Mouse (Mus musculus) ES-E14 (cell line): ENCODE results near the gene Rab39. TPM values are rescaled to one million over a fixed set of nuclear protein-coding genes. Genes with fewer than 3 reads are reported as not detected.

Experiments
- DNase-seq: peaks from one replicate; pipeline ENCODE4 v3.0.0-alpha.2; 2013; ENCODE audit warnings: low read depth, low spot score
- H3K27ac ChIP-seq: 2 replicates; pipeline ENCODE4 v1.5.1; 2012; ENCODE audit warnings: low read depth, mild to moderate bottlenecking, low read length, moderate library complexity, mixed read lengths; ENCODE audit not compliant: poor library complexity, insufficient read depth, severe bottlenecking
- H3K36me3 ChIP-seq: 2 replicates; pipeline ENCODE4 v1.6.1; 2012; ENCODE audit warnings: mild to moderate bottlenecking, low read length, moderate library complexity, mixed read lengths; ENCODE audit not compliant: control insufficient read depth, poor library complexity, insufficient read depth, severe bottlenecking
- H3K4me1 ChIP-seq, 2 experiments: fragments of 150-350 bp in 1 of 2; sonication (generic) in 1 of 2; 2 replicates each; pipeline ENCODE4 v1.6.1; 2012; ENCODE audit warnings: low read length in 2 of 2, mild to moderate bottlenecking in 1 of 2, mixed read lengths in 1 of 2; ENCODE audit not compliant: control insufficient read depth in 2 of 2, insufficient read depth in 2 of 2, poor library complexity in 1 of 2
- H3K4me3 ChIP-seq, 2 experiments: fragments of 150-350 bp in 1 of 2; sonication (generic) in 1 of 2; 2 replicates each; pipeline ENCODE4 v1.5.1; 2012; ENCODE audit warnings: low read length in 2 of 2, low read depth in 1 of 2, mild to moderate bottlenecking in 1 of 2, mixed read lengths in 1 of 2; ENCODE audit not compliant: insufficient read depth in 1 of 2, poor library complexity in 1 of 2, severe bottlenecking in 1 of 2
- H3K9ac ChIP-seq: 2 replicates; pipeline ENCODE4 v1.6.1; 2012; ENCODE audit warnings: low read depth, mild to moderate bottlenecking, low read length, mixed read lengths; ENCODE audit not compliant: poor library complexity, insufficient read depth, severe bottlenecking
- H3K9me3 ChIP-seq: fragments of 150-350 bp; sonication (generic); 2 replicates; pipeline ENCODE4 v1.6.1; 2012; ENCODE audit warnings: low read depth, mild to moderate bottlenecking, low read length; ENCODE audit not compliant: control insufficient read depth, insufficient read depth
- HCFC1 ChIP-seq: IDR thresholded peaks from 2 replicates; pipeline ENCODE4 v1.6.1; 2012; ENCODE audit warnings: low read length, inconsistent platforms, borderline replicate concordance; ENCODE audit not compliant: insufficient read depth
- MAFK ChIP-seq: IDR thresholded peaks from 2 replicates; pipeline ENCODE4 v1.6.1; 2014; ENCODE audit warnings: mild to moderate bottlenecking, low read depth, low read length, inconsistent platforms; ENCODE audit not compliant: insufficient read depth
- ZC3H11A ChIP-seq: IDR thresholded peaks from 2 replicates; pipeline ENCODE4 v1.6.1; 2012; ENCODE audit warnings: low read depth, mild to moderate bottlenecking, inconsistent platforms, low read length, borderline replicate concordance
- in situ Hi-C, 2 experiments: fragments of 600-800 bp; cut with MboI; formaldehyde crosslinking; loops; one replicate each; pipeline ENCODE4 v1.15.1; 2025; ENCODE audit warnings: low sequenced_read_pairs in 2 of 2, inconsistent platforms in 1 of 2; ENCODE audit not compliant: unreplicated experiment in 2 of 2
- total RNA-seq: library from RNA; depleted of rRNA; stranded (reverse); fragments of 300-350 nt; gene quantifications from 2 replicates; pipeline ENCODE4 v1.2.3, GENCODE M21; 2012; rRNA removed

Rab39 gene
- total RNA-seq, 1 experiment = 1.1 TPM

GRCm38 (mm10) chr9:53634796-53635195 lies 71.2 kb downstream of the Rab39 start:
- Histone ChIP-seq H3K4me3 (no peak overlapping the region), H3K4me1 (no peaks in the 10 kb centered on the region), H3K27ac (no peak overlapping the region), H3K36me3 (peaks cover 4% of the 10 kb centered on the region), H3K9me3 (no peaks in the 10 kb centered on the region), H3K9ac (no peak overlapping the region)
- TF ChIP-seq HCFC1 (no peak), MAFK (no peak), ZC3H11A (no peak)
- DNase-seq = no peak
- in situ Hi-C loops = no loop called here

Other genes starting within 250 kb of the Rab39 start
- 24.9 and 31.4 TPM in 2 replicates for gene Atm, start 169.5 kb downstream of the Rab39 start, total RNA-seq
- 18.8 and 22.8 TPM in 2 replicates for gene Npat, start 169.2 kb downstream of the Rab39 start, total RNA-seq
- 7.1 and 9.8 TPM in 2 replicates for gene Acat1, start 95.8 kb downstream of the Rab39 start, total RNA-seq
- gene Cul5, start 36.2 kb downstream of the Rab39 start, total RNA-seq = 31.5 and 42.6 TPM in 2 replicates
- gene Slc35f2, start 65.3 kb upstream of the Rab39 start, total RNA-seq = 61.1 and 76.7 TPM in 2 replicates
- gene Sln, start 143.9 kb upstream of the Rab39 start, total RNA-seq = not detected in 2 replicates